Mouse (Mus musculus): ENCODE data around the gene Msantd3.

The Msantd3 gene

DNA sequence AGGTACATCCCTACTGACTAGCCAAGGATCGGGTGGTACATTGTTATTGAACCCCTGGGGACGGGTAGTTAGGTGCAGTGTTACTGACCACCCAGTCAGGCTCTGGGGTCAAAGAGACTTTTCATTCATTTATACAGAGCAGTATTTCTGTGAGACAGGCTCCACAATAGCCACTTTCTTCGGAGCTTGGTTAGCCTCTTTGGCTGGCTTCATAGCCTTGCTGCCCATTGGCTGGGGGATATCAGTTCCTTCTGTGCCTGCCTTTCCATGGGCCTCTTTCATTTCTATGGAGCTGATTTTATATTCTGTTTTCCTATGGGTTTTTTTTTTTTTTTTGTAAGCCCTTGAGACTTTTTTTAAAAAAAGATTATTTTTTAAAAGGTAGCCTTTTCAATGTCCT is 65.9 kb downstream of the Msantd3 start:
- no peak for DNase-seq (ENCODE audit: low spot score in 2 of 2)

DNA sequence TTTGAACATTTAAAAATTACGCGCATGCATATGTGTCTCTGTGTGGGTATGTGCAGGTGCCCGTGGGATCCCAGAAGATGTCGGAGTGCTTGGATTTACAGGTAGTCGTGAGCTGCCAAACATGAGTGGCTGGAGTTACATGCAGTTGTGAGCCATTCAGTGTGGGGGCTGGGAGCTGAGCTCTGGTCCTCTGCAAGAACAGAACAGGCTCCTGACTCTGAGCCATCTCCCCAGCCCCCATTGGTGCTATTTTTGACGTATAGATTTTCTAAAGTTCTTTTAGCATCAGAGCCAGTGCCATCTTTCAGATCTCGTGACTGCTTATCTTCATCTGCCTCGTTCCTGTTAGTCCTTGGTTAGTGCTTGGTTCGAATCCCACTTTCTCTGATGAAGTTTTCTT is 69.8 kb downstream of the Msantd3 start:
- no peak for DNase-seq (ENCODE audit: low spot score in 2 of 2)

DNA sequence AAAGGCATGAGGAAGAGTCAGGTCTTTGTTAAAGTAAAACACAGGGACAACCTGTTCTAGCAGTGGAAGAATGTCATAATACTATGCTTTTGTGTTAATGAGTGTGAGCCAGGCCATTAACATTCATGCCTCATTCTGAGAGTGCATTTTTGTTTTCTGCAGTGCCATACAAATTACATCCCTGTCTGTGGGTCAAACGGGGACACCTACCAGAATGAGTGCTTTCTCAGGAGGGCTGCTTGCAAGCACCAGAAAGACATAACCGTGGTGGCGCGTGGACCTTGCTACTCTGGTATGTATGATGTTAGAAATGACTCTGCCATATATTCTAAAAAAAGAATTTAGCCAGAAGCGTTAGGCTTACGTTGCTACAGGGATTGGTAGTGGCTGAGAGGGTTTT is 70.5 kb downstream of the Msantd3 start:
- DNase-seq (ENCODE audit: low spot score in 2 of 2) = no peak
